Mouse (Mus musculus): Measurements from ENCODE around the gene Cryl1.

Cryl1 gene

DNA sequence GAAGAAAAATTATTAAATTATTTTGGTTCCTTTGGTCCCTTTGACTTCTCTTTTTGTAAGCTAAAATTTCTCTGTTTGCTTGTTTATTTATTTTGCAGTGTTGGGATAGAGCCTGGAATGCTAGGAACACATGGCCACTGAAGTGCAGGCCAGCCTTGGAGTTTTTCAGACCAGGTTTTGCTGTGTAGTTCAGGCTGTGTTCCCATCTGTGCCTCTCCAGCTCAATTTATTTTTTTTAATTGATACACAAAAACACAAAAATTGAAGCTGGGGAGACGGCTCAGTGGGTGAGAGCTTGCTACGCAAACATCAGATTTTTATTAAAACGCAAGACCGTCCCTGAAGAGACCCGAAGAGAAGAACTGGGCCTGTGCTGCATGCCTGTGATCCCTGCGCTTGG, 71.6 kb downstream of the Cryl1 start:
- in situ Hi-C loops (cut with MboI, MseI), result no loop called here

DNA sequence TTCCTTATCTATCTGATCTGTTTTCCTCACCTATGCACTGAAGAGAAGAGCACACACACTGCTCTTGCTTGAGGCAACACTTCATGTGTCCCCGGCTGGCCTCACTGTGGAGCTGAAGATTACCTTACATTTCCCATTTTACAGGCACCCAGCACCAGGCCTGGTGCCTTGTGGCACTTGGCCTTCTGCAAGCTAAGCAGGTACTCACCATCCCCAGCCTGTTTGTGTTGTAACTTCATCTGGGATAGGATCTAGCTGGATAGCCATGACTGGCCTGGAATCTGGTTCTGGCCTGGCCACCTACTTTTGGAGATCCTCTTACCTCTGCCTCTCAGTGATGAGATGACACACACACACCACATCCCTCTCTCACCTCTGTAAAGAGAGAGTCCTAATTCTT, 79.5 kb downstream of the Cryl1 start:
- in situ Hi-C loops (cut with MboI, MseI), result no loop called here

DNA sequence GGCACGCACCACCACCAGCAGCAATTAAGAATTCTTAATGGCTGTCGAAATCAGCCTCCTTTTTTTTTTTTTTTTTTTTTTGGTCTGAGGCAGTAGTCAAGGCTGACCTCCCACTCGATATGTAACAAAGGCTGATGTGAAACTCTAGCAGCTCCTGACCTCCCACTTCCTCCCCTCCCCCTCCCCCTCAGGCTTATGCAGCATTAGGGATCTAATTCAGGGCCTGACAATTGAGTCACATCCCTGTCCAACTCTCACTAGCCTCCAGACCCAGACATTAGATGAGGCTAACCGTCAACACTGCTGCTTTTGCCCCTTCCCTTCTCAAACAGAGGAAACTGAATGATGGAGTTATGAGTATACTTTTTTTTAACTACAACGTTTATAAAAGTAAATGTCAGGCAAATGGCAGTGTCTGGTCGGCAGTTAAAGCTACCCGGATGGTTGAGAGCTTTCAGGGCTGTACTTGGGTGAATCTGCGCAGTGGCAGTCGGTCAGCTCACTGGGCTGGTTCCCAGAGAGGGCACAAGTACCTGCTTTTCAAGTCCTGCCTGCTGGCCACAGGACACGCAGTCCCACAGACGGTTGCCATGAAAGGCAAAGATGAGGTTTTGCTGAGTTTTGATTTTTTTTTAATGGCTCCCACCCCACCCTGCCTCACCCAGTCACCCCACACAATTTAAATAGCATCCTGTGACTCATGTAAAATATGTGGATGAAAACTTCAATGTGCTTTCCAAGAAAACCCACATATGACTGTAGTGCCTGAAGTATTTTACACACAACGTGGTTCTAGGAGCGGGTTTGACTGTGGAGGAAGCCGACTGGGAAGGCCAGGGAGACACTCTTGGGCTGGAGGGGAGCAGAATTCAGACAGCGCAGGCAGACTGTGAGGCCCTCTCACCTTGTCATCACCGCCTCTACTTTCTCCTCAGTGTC, 81.4 kb downstream of the Cryl1 start:
- in situ Hi-C loops (cut with MboI, MseI), result no loop called here

- in situ Hi-C loops (cut with MboI, MseI), result no loop called here
These were observed 82.4 kb downstream of the Cryl1 start for GRCm38 (mm10) chr14:57315976-57316375.

DNA sequence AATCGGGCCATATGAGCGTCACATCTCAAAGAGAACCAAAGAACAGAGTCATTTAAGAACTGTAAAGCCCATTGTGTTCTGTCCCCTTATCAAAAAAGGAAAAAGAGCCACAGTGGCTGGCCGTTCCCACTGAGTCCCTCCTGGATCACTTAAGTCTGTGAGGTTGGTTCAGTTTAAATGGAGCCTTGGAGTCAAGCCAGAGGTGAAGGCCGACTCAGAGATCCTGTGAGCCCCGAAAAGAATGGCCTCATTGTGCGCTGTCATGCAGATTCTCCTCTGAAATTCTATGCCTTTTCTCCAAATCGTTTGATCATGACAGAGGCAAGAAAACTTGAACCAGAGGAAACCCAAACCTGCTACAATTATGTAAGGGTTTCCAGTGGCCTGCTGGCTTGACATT, 82.8 kb downstream of the Cryl1 start:
- in situ Hi-C loops (cut with MboI, MseI), result no loop called here

DNA sequence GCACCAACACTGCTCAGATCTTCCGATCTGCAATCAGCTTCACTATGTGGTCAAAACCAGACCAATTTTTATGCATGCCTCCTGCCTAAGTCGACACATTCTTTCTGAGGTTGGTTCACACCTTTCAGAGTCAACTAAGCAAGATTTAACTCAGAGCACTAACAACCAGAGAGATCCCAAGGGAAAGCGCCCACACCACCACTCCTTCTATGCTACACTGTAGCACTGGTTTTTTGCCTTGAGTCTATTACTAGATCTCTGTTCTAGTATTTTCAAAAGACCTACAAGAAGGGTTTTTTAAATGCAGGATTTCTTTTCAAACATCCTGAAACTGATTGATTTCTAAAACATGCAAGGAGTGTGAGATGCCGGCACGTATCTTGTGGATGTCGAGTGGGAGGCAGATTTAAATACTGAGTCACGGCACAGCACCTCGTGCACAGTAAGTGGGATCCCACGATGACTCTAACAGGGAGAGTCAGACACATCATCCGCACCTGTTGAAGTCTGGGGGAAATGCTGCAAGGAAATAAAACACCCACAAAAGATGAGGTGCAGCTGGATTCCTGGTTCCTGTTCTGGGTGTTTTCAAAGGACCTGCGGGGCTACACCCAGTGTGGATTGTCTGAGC, 96.6 kb downstream of the Cryl1 start:
- in situ Hi-C loops (cut with MboI, MseI), result no loop called here

DNA sequence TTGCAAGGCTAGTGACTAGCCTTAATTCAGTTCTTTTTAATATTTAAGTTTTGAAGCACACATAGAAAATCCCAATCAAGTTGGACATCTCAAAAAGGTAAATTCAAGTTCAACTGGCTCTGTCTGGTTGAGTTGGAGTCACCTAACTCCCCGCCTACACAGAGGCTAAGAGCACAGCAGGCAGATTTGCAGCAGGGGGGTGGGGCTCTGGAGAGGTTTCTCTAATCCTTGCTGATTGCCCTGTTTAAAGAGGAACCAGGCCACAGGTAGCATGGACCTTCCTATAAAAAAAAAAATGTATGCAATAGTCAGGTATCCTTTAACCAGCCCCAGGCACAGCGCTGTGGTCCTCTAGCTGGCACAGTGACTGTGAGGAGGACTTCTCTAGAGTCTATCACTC, 97.8 kb downstream of the Cryl1 start:
- in situ Hi-C loops (cut with MboI, MseI), result no loop called here

DNA sequence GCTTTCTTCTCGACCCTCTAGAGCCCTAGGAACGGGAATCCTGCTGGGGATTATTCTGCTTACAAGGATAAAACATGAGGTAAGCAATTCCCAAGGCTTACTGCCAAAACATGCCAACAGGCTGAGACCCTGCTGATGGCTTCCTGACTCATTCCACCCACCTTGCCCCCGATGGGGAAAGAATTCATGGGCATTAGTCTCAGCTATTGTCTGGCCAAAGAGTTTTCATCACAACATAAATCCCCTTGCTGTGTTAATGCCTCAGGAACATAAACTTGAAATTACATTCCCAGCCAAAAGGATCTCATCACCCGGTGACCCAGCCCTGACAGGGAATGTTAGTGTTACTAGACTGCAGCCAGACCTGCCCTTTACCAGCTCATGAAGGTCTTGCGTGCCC, 100.7 kb downstream of the Cryl1 start:
- in situ Hi-C loops (cut with MboI, MseI), result no loop called here

GRCm38 (mm10) chr14:57291399-57291942, 106.9 kb downstream of the Cryl1 start:
- in situ Hi-C loops (cut with MboI, MseI), result no loop called here

GRCm38 (mm10) chr14:57289105-57289504, 109.2 kb downstream of the Cryl1 start:
- in situ Hi-C loops (cut with MboI, MseI), result no loop called here

DNA sequence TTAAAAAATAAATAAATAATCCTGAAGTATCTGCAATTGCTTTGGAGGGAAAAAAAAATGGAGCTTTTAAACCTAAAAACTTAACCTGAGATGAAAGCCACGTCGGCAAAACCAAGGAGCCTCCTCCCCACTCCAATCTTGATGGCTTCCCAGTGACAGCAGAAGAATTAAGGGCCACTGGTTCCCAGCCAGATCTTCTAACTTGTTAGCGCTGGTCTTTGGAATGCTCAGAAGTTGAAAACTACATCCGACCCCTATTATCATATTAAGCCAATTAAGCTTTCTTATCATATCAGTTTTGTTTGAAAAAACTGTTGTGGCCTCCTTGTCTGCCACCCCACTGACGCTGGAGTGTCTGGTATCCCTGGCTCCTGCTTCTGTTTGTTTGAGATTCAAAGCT, 114.5 kb downstream of the Cryl1 start:
- in situ Hi-C loops (cut with MboI, MseI), result no loop called here

DNA sequence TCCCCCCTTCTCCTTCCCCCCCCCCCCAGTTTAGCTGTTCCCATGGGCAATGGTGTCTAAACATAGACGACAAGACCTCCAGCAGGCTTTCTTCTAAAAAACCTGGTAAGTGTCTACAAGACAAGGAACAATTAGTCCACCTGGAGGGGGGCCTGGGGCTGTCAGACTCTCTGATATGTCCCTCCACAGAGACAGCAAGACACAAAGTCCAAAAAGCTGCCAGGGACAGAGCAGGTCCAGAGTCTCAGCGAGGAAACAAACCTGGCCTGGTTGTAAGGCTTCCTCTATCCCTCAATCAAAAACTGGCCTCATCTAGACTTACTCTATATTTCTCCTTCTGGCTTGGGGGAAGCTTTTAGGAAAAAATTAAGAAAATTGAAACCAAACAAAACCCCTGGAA, 115.7 kb downstream of the Cryl1 start:
- in situ Hi-C loops (cut with MboI, MseI), result no loop called here

DNA sequence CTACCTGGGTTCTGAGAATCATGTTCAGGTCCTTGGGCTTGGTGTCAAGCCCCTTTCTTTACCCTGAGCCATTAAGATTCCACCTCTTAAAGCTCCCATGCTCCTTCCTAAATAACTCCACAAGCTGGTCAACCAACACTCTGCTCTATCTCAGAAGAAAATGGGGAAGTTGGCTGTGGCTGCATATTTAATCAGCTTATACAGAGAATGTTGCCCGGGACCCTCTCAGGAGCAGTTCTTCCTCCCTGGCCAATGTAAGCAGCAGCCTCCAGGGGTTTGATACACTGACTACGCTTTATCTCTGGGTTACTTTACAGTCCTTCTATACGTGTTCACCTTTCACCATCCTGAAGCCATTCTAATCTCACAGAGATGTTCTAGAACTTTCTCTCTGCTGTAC, 117.5 kb downstream of the Cryl1 start:
- in situ Hi-C loops (cut with MboI, MseI), result no loop called here

DNA sequence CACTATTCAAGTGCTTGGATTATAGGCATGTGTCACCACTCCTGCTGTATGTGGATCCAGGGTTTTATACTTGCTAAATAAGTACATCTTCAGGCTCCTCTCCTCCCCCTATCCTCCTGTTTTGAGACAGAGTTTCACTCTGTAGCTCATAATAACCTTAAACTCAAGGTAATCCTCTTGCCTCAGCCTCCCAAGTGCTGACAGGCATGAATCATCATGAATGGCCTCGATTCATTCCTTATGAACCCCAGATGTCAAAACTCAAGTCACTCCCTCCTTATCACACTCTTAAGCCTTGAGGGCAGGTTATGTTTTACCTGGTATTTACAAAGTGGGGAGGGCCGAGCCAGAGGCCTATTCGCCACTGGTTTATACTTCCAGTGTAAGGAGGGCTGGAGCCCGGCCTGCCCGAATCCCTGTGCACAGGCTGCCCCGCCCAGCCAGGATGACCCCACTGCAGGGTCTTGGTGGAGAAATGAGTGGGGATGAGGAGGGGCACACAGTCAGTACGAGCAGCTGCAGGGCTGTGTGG, 121.8 kb downstream of the Cryl1 start:
- in situ Hi-C loops (cut with MboI, MseI), result no loop called here

- in situ Hi-C loops (cut with MboI, MseI), result no loop called here
These were observed 126.0 kb downstream of the Cryl1 start for GRCm38 (mm10) chr14:57272341-57272740.

GRCm38 (mm10) chr14:57271861-57272260, 126.5 kb downstream of the Cryl1 start:
- in situ Hi-C loops (cut with MboI, MseI), result no loop called here

DNA sequence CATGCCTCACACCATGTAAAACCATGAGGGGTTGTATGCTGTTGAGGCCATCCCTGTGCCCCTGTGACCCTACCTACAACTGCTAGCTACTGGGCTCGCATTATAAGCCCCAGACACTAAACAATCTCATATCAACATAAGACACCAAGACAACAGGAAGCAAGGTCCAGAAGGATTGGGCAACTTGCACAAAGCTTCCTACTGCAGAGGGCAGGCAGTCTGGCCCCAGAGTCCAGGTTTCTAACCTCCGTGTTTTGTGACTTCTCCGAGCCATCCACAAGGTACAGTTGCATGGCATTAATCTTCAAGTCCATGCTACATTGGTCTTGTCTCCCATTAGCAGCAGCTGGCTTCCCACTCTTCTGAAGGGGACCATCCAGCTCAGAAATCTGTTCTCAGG, 129.4 kb downstream of the Cryl1 start:
- in situ Hi-C loops (cut with MboI, MseI), result no loop called here

DNA sequence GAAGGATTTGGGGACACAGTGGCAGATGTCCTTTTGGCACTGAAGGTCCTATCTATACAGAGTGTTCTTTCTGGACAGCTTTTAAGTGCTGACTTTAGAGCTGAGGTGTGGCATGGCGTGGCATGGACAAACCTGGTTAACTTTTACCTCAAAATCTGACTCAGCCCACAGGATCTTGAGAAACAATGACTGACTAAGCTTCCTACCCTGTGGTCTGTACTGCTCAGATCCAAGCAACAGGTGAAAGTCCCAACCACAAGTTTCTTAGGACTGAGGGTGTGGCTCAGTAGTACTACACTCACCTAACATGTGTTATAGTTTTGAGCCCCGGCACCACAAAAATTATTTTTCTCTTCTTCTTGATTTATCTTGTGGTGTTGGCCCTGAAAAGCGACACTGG, 130.0 kb downstream of the Cryl1 start:
- in situ Hi-C loops (cut with MboI, MseI), result no loop called here

GRCm38 (mm10) chr14:57263943-57264342, 134.4 kb downstream of the Cryl1 start:
- in situ Hi-C loops (cut with MboI, MseI), result no loop called here

DNA sequence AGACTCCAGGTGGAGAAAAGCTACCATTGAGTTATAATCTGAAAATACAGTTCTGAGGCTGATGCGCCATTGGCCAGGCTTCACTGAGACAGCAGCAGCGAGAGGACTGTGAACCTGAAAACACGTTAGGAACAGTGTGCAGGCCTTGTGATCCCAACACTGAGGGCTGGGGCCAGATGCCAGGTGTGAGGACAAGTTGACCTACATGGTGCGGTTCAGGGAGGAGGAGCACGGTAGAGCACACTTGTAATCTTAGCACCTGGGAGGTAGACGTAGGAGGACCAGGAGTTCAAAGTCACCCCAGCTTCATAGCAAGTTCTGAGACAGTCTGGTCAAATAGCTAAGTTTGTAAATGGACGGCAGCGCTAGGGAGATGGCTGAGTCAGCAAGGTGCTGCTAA, 139.0 kb downstream of the Cryl1 start:
- in situ Hi-C loops (cut with MboI, MseI), result no loop called here

- in situ Hi-C loops (cut with MboI, MseI), result no loop called here
These were observed 149.7 kb downstream of the Cryl1 start for GRCm38 (mm10) chr14:57248661-57249060.

- in situ Hi-C loops (cut with MboI, MseI), result no loop called here
These were observed 151.8 kb downstream of the Cryl1 start for GRCm38 (mm10) chr14:57246575-57246974.

- in situ Hi-C loops (cut with MboI, MseI), result no loop called here
These were observed 155.4 kb downstream of the Cryl1 start for GRCm38 (mm10) chr14:57242978-57243377.

All from T-helper 1 cell (primary cell).